Mouse (Mus musculus): Measurements from ENCODE around the gene Ppp2r5c. TPM values are rescaled to one million over a fixed set of nuclear protein-coding genes. Genes with fewer than 3 reads are reported as not detected.

Ppp2r5c gene
- total and polyA plus RNA-seq, 3 experiments: 72.0 to 100.0 (median 93.9) TPM

- no peak for DNase-seq (ENCODE audit: low read depth, low spot score)
- H3K9me3 ChIP-seq (replicated peaks; ENCODE audit: insufficient read depth, low read length): no peaks in the 10 kb centered on the region
These were observed 47.9 kb downstream of the Ppp2r5c start for GRCm38 (mm10) chr12:110494846-110495245.

GRCm38 (mm10) chr12:110495260-110495659, 48.3 kb downstream of the Ppp2r5c start:
- H3K36me3 ChIP-seq (ENCODE audit: control insufficient read depth in 1 of 2, insufficient read depth in 2 of 2, low read length in 2 of 2): peaks cover 4 to 31% of the 10 kb centered on the region in 2 experiments; a peak in 3 of 4 replicates
- H3K27me3 ChIP-seq (ENCODE audit: control insufficient read depth in 1 of 2, insufficient read depth in 2 of 2, low read length in 2 of 2): no peaks in the 10 kb centered on the region
- no peak overlapping the region for H3K27ac ChIP-seq (ENCODE audit: control insufficient read depth, low read depth, low read length)
- H3K4me3 ChIP-seq (ENCODE audit: control insufficient read depth in 1 of 2, insufficient read depth in 1 of 2, low read depth in 2 of 2, low read length in 2 of 2): no peak overlapping the region
- DNase-seq (ENCODE audit: low read depth, low spot score): no peak
- peaks cover 22 to 37% of the 10 kb centered on the region in 2 experiments for H3K4me1 ChIP-seq (ENCODE audit: control insufficient read depth in 1 of 2, insufficient read depth in 2 of 2, low read length in 2 of 2)
- no peak overlapping the region for H3K9ac ChIP-seq (ENCODE audit: control insufficient read depth, low read depth, low read length, poor library complexity, severe bottlenecking)
- TF ChIP-seq SIN3A (IDR thresholded peaks at IDR 0.05; ENCODE audit: low read length) (no peak), NRF1 (IDR thresholded peaks at IDR 0.05; ENCODE audit: insufficient read depth, low read depth, low read length, poor library complexity, severe bottlenecking) (no peak), TCF12 (IDR thresholded peaks at IDR 0.05; ENCODE audit: low read depth, low read length) (no peak), ELF1 (IDR thresholded peaks at IDR 0.05; ENCODE audit: low read depth, low read length) (no peak), ZMIZ1 (IDR thresholded peaks at IDR 0.05; ENCODE audit: low read depth, low read length) (no peak), MYB (IDR thresholded peaks at IDR 0.05; ENCODE audit: low read depth, low read length) (no peak), POLR2AphosphoS2 (IDR thresholded peaks at IDR 0.05; ENCODE audit: low read length) (no peak), POLR2A (IDR thresholded peaks at IDR 0.05; ENCODE audit: control insufficient read depth in 1 of 2, insufficient read depth in 1 of 2, low read depth in 1 of 2, low read length in 2 of 2, poor library complexity in 1 of 2) (no peak), MXI1 (IDR thresholded peaks at IDR 0.05; ENCODE audit: low read depth, low read length) (no peak), JUND (IDR thresholded peaks at IDR 0.05; ENCODE audit: low read depth, low read length) (no peak), MAX (IDR thresholded peaks at IDR 0.05; ENCODE audit: low read length) (no peak), ZKSCAN1 (IDR thresholded peaks at IDR 0.05; ENCODE audit: low read depth, low read length) (no peak), MYC (IDR thresholded peaks at IDR 0.05; ENCODE audit: low read depth, low read length) (no peak), UBTF (IDR thresholded peaks at IDR 0.05; ENCODE audit: borderline replicate concordance, insufficient read depth, low read depth, low read length) (no peak), GABPA (IDR thresholded peaks at IDR 0.05; ENCODE audit: low read depth, low read length) (no peak), BHLHE40 (IDR thresholded peaks at IDR 0.05; ENCODE audit: borderline replicate concordance, low read depth, low read length) (no peak), KAT2A (conservative IDR thresholded peaks at IDR 0.05; ENCODE audit: low read depth, low read length) (no peak), MAFK (IDR thresholded peaks at IDR 0.05; ENCODE audit: borderline replicate concordance, low read depth, low read length) (no peak), CTCF (IDR thresholded peaks at IDR 0.05 in 2 of 3, conservative IDR thresholded peaks at IDR 0.05 in 1 of 3; ENCODE audit: control insufficient read depth in 1 of 3, insufficient read depth in 1 of 3, low read depth in 2 of 3, low read length in 3 of 3, poor library complexity in 1 of 3, severe bottlenecking in 1 of 3) (no peak), USF1 (IDR thresholded peaks at IDR 0.05; ENCODE audit: low read depth, low read length) (no peak)
- peaks cover 77% of the 10 kb centered on the region for H3K79me2 ChIP-seq (ENCODE audit: control insufficient read depth, insufficient read depth, low read length, poor library complexity)
- no peaks in the 10 kb centered on the region for H3K9me3 ChIP-seq (replicated peaks; ENCODE audit: insufficient read depth, low read length)

More at GRCm38 (mm10) chr12:110494846-110495245, 47.9 kb downstream of the Ppp2r5c start:
- Histone ChIP-seq H3K9ac (ENCODE audit: control insufficient read depth, low read depth, low read length, poor library complexity, severe bottlenecking) (no peak overlapping the region), H3K27me3 (ENCODE audit: control insufficient read depth in 1 of 2, insufficient read depth in 2 of 2, low read length in 2 of 2) (no peaks in the 10 kb centered on the region), H3K27ac (ENCODE audit: control insufficient read depth, low read depth, low read length) (no peak overlapping the region), H3K4me1 (ENCODE audit: control insufficient read depth in 1 of 2, insufficient read depth in 2 of 2, low read length in 2 of 2) (peaks cover 19 to 32% of the 10 kb centered on the region in 2 experiments), H3K79me2 (ENCODE audit: control insufficient read depth, insufficient read depth, low read length, poor library complexity) (peaks cover 77% of the 10 kb centered on the region), H3K36me3 (ENCODE audit: control insufficient read depth in 1 of 2, insufficient read depth in 2 of 2, low read length in 2 of 2) (peaks cover 4 to 26% of the 10 kb centered on the region in 2 experiments; a peak in 3 of 4 replicates), H3K4me3 (ENCODE audit: control insufficient read depth in 1 of 2, insufficient read depth in 1 of 2, low read depth in 2 of 2, low read length in 2 of 2) (no peak overlapping the region)
- no peak for TF ChIP-seq USF2 (IDR thresholded peaks at IDR 0.05; ENCODE audit: borderline replicate concordance in 1 of 2, insufficient read depth in 1 of 2, low read depth in 1 of 2, low read length in 2 of 2)
- no peak for TF ChIP-seq SMC3 (IDR thresholded peaks at IDR 0.05; ENCODE audit: low read depth, low read length)
- no peak for TF ChIP-seq ZMIZ1 (IDR thresholded peaks at IDR 0.05; ENCODE audit: low read depth, low read length)
- TF ChIP-seq USF1 (IDR thresholded peaks at IDR 0.05; ENCODE audit: low read depth, low read length): no peak
- TF ChIP-seq TAL1 (IDR thresholded peaks at IDR 0.05; ENCODE audit: low read length): no peak
- TF ChIP-seq MEF2A (IDR thresholded peaks at IDR 0.05; ENCODE audit: extremely low read depth, insufficient replicate concordance, low read depth, low read length, poor library complexity, severe bottlenecking): no peak
- no peak for TF ChIP-seq TCF12 (IDR thresholded peaks at IDR 0.05; ENCODE audit: low read depth, low read length)
- no peak for TF ChIP-seq MAFK (IDR thresholded peaks at IDR 0.05; ENCODE audit: borderline replicate concordance, low read depth, low read length)
- TF ChIP-seq MAX (IDR thresholded peaks at IDR 0.05; ENCODE audit: low read length): no peak

All from MEL (cell line).